Mouse (Mus musculus): ENCODE data around the gene Pctp. TPM values are rescaled to one million over a fixed set of nuclear protein-coding genes. Genes with fewer than 3 reads are reported as not detected.

Pctp gene
- total and polyA plus RNA-seq, 2 experiments: 18.5 to 63.1 TPM

GRCm38 (mm10) chr11:89980106-89980505 lies 22.6 kb downstream of the Pctp start:
- no peak overlapping the region for H3K4me3 ChIP-seq (ENCODE audit: insufficient read depth, low read depth, low read length)
- TF ChIP-seq POLR2A (IDR thresholded peaks at IDR 0.05; ENCODE audit: extremely low read depth, insufficient read depth, low read length) (no peak), CTCF (IDR thresholded peaks at IDR 0.05; ENCODE audit: low read depth, low read length) (no peak)
- WGBS: 97% methylated on average over 2 of the region's 2 CpGs

GRCm38 (mm10) chr11:89978914-89979818 lies 23.5 kb downstream of the Pctp start:
- H3K4me3 ChIP-seq (ENCODE audit: insufficient read depth, low read depth, low read length): no peak overlapping the region
- 52% methylated on average over 11 of the region's 11 CpGs for WGBS
- TF ChIP-seq POLR2A (IDR thresholded peaks at IDR 0.05; ENCODE audit: extremely low read depth, insufficient read depth, low read length) (no peak), CTCF (IDR thresholded peaks at IDR 0.05; ENCODE audit: low read depth, low read length) (no peak)
- no peaks in the 10 kb centered on the region for H3K27me3 ChIP-seq (ENCODE audit: control insufficient read depth, insufficient read depth, low read length)
- no peaks in the 10 kb centered on the region for H3K79me2 ChIP-seq (ENCODE audit: control insufficient read depth, insufficient read depth, low read length)
- peaks cover 3% of the 10 kb centered on the region for H3K4me1 ChIP-seq (ENCODE audit: control insufficient read depth, insufficient read depth, low read length)
- no peak overlapping the region for H3K9ac ChIP-seq (ENCODE audit: low read depth, low read length)
- no peak for DNase-seq (ENCODE audit: extremely low read depth, low read depth, low spot score)
- H3K36me3 ChIP-seq (ENCODE audit: control insufficient read depth, insufficient read depth, low read length): peaks cover 5% of the 10 kb centered on the region
- no peak overlapping the region for H3K27ac ChIP-seq (replicated peaks; ENCODE audit: insufficient read depth, low read depth, low read length)

More at GRCm38 (mm10) chr11:89980106-89980505, 22.6 kb downstream of the Pctp start:
- Histone ChIP-seq H3K9ac (ENCODE audit: low read depth, low read length) (no peak overlapping the region), H3K36me3 (ENCODE audit: control insufficient read depth, insufficient read depth, low read length) (peaks cover 5% of the 10 kb centered on the region), H3K79me2 (ENCODE audit: control insufficient read depth, insufficient read depth, low read length) (no peaks in the 10 kb centered on the region), H3K4me1 (ENCODE audit: control insufficient read depth, insufficient read depth, low read length) (peaks cover 3% of the 10 kb centered on the region), H3K27ac (replicated peaks; ENCODE audit: insufficient read depth, low read depth, low read length) (no peak overlapping the region), H3K27me3 (ENCODE audit: control insufficient read depth, insufficient read depth, low read length) (no peaks in the 10 kb centered on the region)
- no peak for DNase-seq (ENCODE audit: extremely low read depth, low read depth, low spot score)

- Histone ChIP-seq H3K36me3 (ENCODE audit: control insufficient read depth, insufficient read depth, low read length) (peaks cover 3% of the 10 kb centered on the region), H3K79me2 (ENCODE audit: control insufficient read depth, insufficient read depth, low read length) (no peaks in the 10 kb centered on the region), H3K9ac (ENCODE audit: low read depth, low read length) (no peak overlapping the region), H3K4me3 (ENCODE audit: insufficient read depth, low read depth, low read length) (no peak overlapping the region), H3K27ac (replicated peaks; ENCODE audit: insufficient read depth, low read depth, low read length) (no peak overlapping the region), H3K27me3 (ENCODE audit: control insufficient read depth, insufficient read depth, low read length) (no peaks in the 10 kb centered on the region), H3K4me1 (ENCODE audit: control insufficient read depth, insufficient read depth, low read length) (peaks cover 3% of the 10 kb centered on the region)
- WGBS: 38% methylated on average over 11 of the region's 11 CpGs
- no peak for TF ChIP-seq POLR2A (IDR thresholded peaks at IDR 0.05; ENCODE audit: extremely low read depth, insufficient read depth, low read length)
- no peak for TF ChIP-seq CTCF (IDR thresholded peaks at IDR 0.05; ENCODE audit: low read depth, low read length)
- DNase-seq (ENCODE audit: extremely low read depth, low read depth, low spot score): no peak
Measured at GRCm38 (mm10) chr11:89978353-89978831, 24.3 kb downstream of the Pctp start.

DNA sequence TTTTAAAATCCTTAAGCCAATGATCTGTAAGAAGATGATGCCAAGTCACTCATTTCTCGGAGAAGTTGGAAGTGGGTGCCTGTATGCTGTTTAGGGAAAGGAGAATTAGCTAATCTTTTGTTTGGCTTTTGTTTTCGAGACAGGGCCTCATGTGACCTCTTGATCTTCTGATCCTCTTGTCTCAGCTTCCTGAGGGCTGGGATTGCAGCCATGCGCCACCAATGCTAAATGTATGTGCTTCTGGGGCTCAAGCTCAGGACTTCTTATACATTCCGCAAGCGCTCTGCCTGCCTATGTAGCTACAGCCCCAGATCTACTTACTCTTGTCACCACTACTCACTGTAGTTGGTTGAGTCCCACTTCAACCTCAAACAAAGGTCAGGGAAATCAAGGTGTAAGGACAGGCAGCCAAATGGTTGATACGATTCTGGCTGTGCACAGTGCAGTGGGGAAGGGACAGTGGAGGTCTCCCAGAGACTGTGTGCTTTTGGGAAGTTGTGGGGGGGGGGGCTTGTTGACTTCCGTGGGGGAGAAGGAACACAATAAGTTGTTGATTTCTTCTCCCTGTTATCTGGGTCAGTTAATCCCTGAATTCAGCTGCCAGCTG lies 24.8 kb downstream of the Pctp start:
- no peaks in the 10 kb centered on the region for H3K36me3 ChIP-seq (ENCODE audit: control insufficient read depth, insufficient read depth, low read length)
- DNase-seq (ENCODE audit: extremely low read depth, low read depth, low spot score): no peak
- H3K4me3 ChIP-seq (ENCODE audit: insufficient read depth, low read depth, low read length): no peak overlapping the region
- peaks cover 3% of the 10 kb centered on the region for H3K4me1 ChIP-seq (ENCODE audit: control insufficient read depth, insufficient read depth, low read length)
- no peak overlapping the region for H3K9ac ChIP-seq (ENCODE audit: low read depth, low read length)
- no peak overlapping the region for H3K27ac ChIP-seq (replicated peaks; ENCODE audit: insufficient read depth, low read depth, low read length)
- H3K27me3 ChIP-seq (ENCODE audit: control insufficient read depth, insufficient read depth, low read length): no peaks in the 10 kb centered on the region
- H3K79me2 ChIP-seq (ENCODE audit: control insufficient read depth, insufficient read depth, low read length): no peaks in the 10 kb centered on the region
- 50% methylated on average over 7 of the region's 7 CpGs for WGBS
- TF ChIP-seq POLR2A (IDR thresholded peaks at IDR 0.05; ENCODE audit: extremely low read depth, insufficient read depth, low read length) (no peak), CTCF (IDR thresholded peaks at IDR 0.05; ENCODE audit: low read depth, low read length) (no peak)

GRCm38 (mm10) chr11:89976361-89976760 lies 26.3 kb downstream of the Pctp start:
- TF ChIP-seq CTCF (IDR thresholded peaks at IDR 0.05; ENCODE audit: low read depth, low read length): no peak
- TF ChIP-seq POLR2A (IDR thresholded peaks at IDR 0.05; ENCODE audit: extremely low read depth, insufficient read depth, low read length): no peak
- 94% methylated on average over 5 of the region's 5 CpGs for WGBS
- no peak overlapping the region for H3K9ac ChIP-seq (ENCODE audit: low read depth, low read length)
- no peak overlapping the region for H3K27ac ChIP-seq (replicated peaks; ENCODE audit: insufficient read depth, low read depth, low read length)
- H3K4me1 ChIP-seq (ENCODE audit: control insufficient read depth, insufficient read depth, low read length): peaks cover 3% of the 10 kb centered on the region
- H3K36me3 ChIP-seq (ENCODE audit: control insufficient read depth, insufficient read depth, low read length): no peaks in the 10 kb centered on the region
- DNase-seq (ENCODE audit: extremely low read depth, low read depth, low spot score): no peak
- H3K27me3 ChIP-seq (ENCODE audit: control insufficient read depth, insufficient read depth, low read length): no peaks in the 10 kb centered on the region
- H3K4me3 ChIP-seq (ENCODE audit: insufficient read depth, low read depth, low read length): no peak overlapping the region
- no peaks in the 10 kb centered on the region for H3K79me2 ChIP-seq (ENCODE audit: control insufficient read depth, insufficient read depth, low read length)
